Mouse (Mus musculus): Measurements from ENCODE around the gene Fggy.

The Fggy gene

GRCm38 (mm10) chr4:95788867-95789266 lies 231.6 kb downstream of the Fggy start:
- no peak for DNase-seq

DNA sequence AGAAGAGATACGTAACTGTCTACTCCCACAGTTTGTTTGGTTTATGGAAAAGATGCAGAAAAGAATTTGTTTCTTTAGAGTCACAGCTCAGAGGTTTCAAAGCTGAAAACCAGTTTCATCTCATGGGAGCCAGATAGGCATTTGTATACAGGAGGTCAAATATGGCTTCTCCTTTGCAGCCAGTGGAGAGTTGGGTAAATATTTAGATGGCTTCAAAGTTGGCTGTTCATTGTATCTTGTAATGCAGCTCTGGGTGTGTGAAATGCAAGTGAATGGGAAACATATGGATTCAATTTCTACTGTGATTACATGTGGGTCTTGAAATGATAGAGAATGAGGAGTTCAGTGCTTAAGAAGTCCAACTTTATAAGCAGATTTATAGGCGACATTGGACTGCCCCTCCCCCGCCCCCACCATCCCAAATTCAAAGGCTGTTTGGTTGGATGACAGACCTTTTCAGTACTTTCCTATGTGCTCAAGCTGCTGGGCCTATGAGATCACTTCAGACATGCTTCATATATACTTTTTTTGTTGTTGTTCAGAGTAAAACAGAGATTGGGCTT lies 234.7 kb downstream of the Fggy start:
- DNase-seq, result no peak

- DNase-seq, result no peak
These were observed 236.5 kb downstream of the Fggy start for GRCm38 (mm10) chr4:95793647-95794328.

GRCm38 (mm10) chr4:95794651-95795050 lies 237.3 kb downstream of the Fggy start:
- no peak for DNase-seq

GRCm38 (mm10) chr4:95795283-95795682 lies 238.0 kb downstream of the Fggy start:
- DNase-seq, result no peak

DNA sequence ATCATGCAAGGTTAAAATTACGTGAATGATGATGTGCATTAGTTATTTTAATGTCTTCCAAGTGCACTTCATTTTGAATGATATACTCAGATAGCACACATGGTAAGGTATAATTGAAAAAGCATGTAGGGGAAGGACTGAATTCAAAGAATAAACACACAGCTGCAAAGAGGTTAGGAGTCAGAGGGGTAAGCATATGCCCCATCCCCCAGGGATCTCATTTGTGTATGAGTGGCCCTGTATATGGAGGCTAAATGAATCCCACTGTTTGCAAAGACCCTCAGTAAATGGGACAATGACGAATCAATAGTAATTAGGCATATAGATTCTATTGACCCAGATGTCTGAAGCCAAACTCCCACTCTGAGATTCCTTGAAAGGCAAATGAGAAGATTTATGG lies 262.3 kb downstream of the Fggy start:
- DNase-seq, result no peak

GRCm38 (mm10) chr4:95821906-95822579 lies 264.7 kb downstream of the Fggy start:
- DNase-seq, result no peak

DNA sequence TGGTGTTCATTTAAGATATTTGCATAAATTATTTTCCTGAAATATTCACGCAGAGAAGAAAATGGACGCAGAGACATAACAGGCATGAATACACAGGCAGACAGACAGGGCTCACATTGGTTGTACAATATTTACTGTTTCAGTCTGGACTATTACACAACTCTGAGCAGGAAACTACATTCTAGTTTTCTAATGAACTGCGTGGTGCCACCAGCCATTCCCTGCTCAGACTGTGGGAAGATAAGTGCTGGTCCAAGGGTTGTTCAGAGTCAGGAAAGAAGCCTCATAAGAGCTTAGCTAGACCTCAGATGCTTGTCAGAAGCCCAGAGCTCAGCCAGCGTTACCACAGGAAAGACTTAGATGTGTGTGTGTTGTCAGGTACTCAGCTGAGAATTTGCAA lies 270.9 kb downstream of the Fggy start:
- no peak for DNase-seq

GRCm38 (mm10) chr4:95830320-95830719 lies 273.0 kb downstream of the Fggy start:
- DNase-seq, result no peak

DNA sequence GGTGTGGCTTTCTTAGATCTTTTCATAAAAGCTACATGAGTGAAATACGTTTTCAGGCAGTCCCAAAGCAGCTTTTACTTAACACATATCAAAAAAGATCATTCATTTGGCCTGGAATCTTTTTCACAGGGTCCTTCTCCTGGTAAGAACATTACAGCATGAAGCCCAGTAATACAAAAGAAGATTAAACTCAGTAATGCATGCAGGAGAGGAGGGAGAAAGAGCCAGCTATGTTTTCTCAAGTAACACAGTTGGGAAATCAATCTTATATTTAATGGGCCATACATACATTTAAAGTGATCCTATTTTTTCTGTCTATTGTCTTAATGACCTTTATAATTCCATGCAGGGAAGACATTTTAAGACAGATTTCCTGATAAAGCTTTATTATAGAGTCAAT lies 282.6 kb downstream of the Fggy start:
- DNase-seq, result no peak

- DNase-seq, result no peak
These were observed 283.2 kb downstream of the Fggy start for GRCm38 (mm10) chr4:95840389-95841053.

DNA sequence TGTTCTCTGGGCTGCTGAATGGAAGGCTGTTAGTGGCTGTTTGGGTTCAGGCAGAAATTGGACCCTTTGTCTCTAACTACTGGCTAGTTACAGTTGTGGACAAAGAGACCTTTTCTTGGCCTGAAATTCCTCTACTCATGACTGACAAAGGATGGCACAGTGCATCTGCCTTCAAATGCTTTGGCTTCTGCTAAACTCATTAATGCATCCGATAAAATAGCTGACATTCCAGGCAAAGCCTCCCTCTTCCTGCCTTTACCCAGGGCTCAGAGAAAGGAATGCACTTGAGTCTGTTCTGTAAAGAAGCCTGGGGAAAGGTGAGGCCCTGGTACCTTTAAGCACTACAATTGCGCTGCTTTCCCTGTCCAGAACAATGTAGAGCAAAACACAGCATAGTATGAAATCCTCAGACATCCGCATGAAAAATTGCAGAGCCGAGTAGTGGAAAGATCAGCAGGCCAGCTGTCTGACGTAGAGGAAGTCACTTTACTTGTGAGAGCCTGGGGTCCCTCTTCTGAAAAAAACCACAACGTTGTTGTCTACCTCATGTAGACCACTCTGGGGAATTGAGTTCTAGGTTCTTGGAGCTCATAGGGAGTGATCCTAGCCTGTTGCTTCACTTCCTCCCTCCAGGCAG lies 288.8 kb downstream of the Fggy start:
- DNase-seq, result no peak

DNA sequence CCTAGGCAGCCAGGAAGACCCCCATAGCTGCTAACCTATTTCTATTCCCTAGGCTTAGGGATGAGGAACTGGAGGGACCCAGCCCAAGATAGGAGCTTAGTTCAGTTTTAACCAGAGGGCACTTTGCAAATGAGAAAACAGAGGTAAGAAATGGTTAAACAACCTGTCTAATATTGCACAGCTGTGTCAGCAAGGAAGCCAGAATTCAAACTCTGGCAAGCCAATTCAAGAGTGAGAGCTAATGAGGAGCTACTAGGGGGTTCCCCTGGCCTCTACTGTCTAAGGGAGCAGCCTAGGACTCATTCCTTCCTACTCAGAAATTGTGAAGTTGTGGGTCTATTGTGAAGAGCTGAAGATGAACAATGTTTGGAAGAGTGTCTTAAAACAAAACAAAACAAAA lies 289.9 kb downstream of the Fggy start:
- DNase-seq, result no peak

- DNase-seq, result no peak
These were observed 290.4 kb downstream of the Fggy start for GRCm38 (mm10) chr4:95847664-95848063.

DNA sequence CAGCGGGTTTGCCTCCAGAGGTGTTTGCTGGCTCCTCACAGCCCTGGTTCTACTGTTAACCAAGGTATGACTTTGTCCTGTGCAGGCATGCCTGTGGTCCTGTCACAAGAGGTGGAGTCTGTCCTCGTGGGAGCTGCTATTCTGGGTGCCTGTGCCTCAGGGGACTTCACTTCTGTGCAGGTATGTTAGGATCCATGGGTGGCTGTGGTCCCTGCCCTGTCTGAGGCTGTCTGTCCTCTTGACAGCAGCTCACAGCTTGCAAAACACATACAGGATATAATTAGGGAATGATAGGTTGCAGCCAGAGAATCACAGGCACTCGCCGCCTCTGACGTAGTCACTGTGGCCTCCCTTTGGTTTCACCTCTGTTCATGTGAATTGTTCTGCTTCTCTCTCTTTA lies 292.2 kb downstream of the Fggy start:
- no peak for DNase-seq

DNA sequence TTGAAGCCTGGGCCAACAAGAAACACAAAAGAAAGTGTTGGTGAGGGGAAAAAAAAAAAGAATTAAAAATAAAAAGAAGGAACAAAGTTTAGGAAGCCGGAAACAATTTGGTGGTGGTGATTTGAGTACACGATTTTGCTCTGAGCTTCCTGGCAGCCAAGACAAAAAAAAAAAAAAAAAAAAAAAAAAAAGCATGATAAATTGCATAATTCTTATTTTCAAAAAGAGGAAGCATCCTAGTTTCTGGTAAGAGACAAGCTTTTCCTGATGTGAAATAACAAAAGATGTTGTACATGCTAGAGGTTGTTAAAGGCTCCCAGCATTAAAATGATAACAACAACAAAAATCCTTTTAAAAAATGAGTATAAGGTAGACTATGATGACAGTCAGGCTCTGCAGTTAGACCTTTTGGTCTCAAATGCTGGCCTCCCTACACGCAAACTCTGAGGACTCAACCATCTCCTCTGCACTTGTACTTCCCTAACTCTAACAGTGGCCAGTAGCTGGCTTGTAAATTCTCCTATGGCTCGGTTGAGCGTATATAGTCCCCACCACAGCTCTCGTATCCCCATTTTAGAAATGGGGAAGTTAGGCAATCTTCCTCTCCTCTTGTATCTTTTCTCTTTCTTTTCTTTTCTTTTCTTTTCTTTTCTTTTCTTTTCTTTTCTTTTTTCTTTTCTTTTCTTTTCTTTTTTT lies 292.9 kb downstream of the Fggy start:
- no peak for DNase-seq

- no peak for DNase-seq
These were observed 294.9 kb downstream of the Fggy start for GRCm38 (mm10) chr4:95852257-95852656.

GRCm38 (mm10) chr4:95856008-95856407 lies 298.7 kb downstream of the Fggy start:
- DNase-seq, result no peak

- DNase-seq, result no peak
These were observed 303.3 kb downstream of the Fggy start for GRCm38 (mm10) chr4:95860601-95861000.

GRCm38 (mm10) chr4:95861074-95861473 lies 303.8 kb downstream of the Fggy start:
- no peak for DNase-seq

GRCm38 (mm10) chr4:95861741-95862155 lies 304.4 kb downstream of the Fggy start:
- DNase-seq, result no peak

DNA sequence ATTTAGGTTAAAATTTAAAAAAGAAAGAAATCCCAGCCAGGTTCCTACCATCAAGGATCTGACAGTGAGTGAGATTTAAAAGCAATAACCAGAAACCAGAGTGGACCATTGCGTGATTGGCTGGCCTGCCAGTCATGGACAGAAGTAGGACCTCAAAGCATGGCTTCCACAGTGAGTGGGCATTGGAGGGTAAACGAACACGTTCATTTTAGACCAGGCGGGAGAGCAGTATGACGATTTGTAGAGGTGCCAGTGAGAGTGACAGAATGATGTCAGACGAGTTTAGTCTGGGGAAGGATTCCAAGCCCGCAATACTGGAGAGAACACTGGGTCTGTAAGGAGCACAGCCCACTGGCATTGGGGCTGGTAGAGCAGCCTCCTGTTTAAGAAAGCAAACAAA lies 305.0 kb downstream of the Fggy start:
- no peak for DNase-seq
